Mouse (Mus musculus) heart, embryonic 15.5 days (tissue): ENCODE results near the gene Bglap3. TPM values are rescaled to one million over a fixed set of nuclear protein-coding genes. Genes with fewer than 3 reads are reported as not detected.
A peak's percentile ranks its signal among the peaks of the same experiment; 100 is the strongest.

Experiments used
- ATAC-seq: fragments of 200-750 bp; cut with Nextera tagmentation; replicated peaks from 2 replicates; pipeline ENCODE4 v1.8.0; 2017; ENCODE audit warnings: low read depth, moderate TSS enrichment; ENCODE audit not compliant: insufficient number of reproducible peaks, insufficient read depth, low FRiP score
- H3K27ac ChIP-seq: fragments of 300-500 bp; sonication (generic); 2 replicates; pipeline ENCODE4 v1.5.1; 2015; ENCODE audit warnings: mild to moderate bottlenecking, inconsistent platforms
- H3K27me3 ChIP-seq: fragments of 300-500 bp; sonication (generic); 2 replicates; pipeline ENCODE4 v1.6.1; 2015; ENCODE audit warnings: inconsistent platforms
- H3K36me3 ChIP-seq: fragments of 300-500 bp; sonication (generic); 2 replicates; pipeline ENCODE4 v1.6.1; 2015; ENCODE audit warnings: mild to moderate bottlenecking, inconsistent platforms
- H3K4me1 ChIP-seq: fragments of 300-500 bp; sonication (generic); replicated peaks from 2 replicates; pipeline ENCODE4 v1.6.1; 2015; ENCODE audit warnings: inconsistent platforms
- H3K4me2 ChIP-seq: fragments of 300-500 bp; sonication (generic); 2 replicates; pipeline ENCODE4 v1.6.1; 2015; ENCODE audit warnings: inconsistent platforms, mild to moderate bottlenecking, moderate library complexity
- H3K4me3 ChIP-seq: fragments of 300-500 bp; sonication (generic); 2 replicates; pipeline ENCODE4 v1.5.1; 2015; ENCODE audit warnings: mild to moderate bottlenecking, inconsistent platforms
- H3K9ac ChIP-seq: fragments of 300-500 bp; sonication (generic); 2 replicates; pipeline ENCODE4 v1.6.1; 2015; ENCODE audit warnings: mild to moderate bottlenecking, inconsistent platforms
- H3K9me3 ChIP-seq: fragments of 300-500 bp; sonication (generic); replicated peaks from 2 replicates; pipeline ENCODE4 v1.6.1; 2016; ENCODE audit warnings: inconsistent platforms
- WGBS: fragments of 180-500 bp; shearing (Covaris S2); methylation state at CpG from one replicate; pipeline ENCODE4 v1.1.7; 2015; ENCODE audit warnings: mixed read lengths; 5-methylcytosine and 5-hydroxymethylcytosine counted together
- polyA plus RNA-seq: library from polyadenylated mRNA; unstranded; fragments of >200 nt; fragmentation: Nextera tagmentation; extraction: Ambion mirVana; gene quantifications from 2 replicates; pipeline ENCODE4 v1.2.1, GENCODE M21; 2015

The Bglap3 gene
- polyA plus RNA-seq, 1 experiment from 2014 or later, result not detected

- ATAC-seq, result no peak
- 0 out of 2 replicates have a peak overlapping the region, but pooled peaks have one; percentile 9 for H3K27ac ChIP-seq
- 43% methylated on average over 12 of the region's 12 CpGs for WGBS
- H3K9me3 ChIP-seq, result no peaks in the 10 kb centered on the region
- H3K9ac ChIP-seq, result no peak overlapping the region
- peaks cover 33% of the 10 kb centered on the region for H3K4me1 ChIP-seq
- H3K36me3 ChIP-seq, result peaks cover 5% of the 10 kb centered on the region; the same call in 1 of the 2 replicates
- H3K27me3 ChIP-seq, result no peaks in the 10 kb centered on the region
- H3K4me3 ChIP-seq, result peak overlapping the region; percentile 96; the same call in 1 of the 2 replicates
- peak overlapping the region; percentile 74; the same call in 1 of the 2 replicates for H3K4me2 ChIP-seq
These were observed 38.4 kb downstream of the Bglap3 start for GRCm38 (mm10) chr3:88334029-88334658.

GRCm38 (mm10) chr3:88331282-88331681 is 41.3 kb downstream of the Bglap3 start:
- Histone ChIP-seq H3K4me1 (peaks cover 12% of the 10 kb centered on the region), H3K27me3 (no peaks in the 10 kb centered on the region), H3K9me3 (no peaks in the 10 kb centered on the region), H3K9ac (no peak overlapping the region), H3K4me3 (no peak overlapping the region), H3K4me2 (no peak overlapping the region), H3K36me3 (peaks cover 19% of the 10 kb centered on the region), H3K27ac (no peak overlapping the region)
- 27% methylated on average over 2 of the region's 2 CpGs for WGBS
- ATAC-seq, result no peak

- no peak overlapping the region for H3K9ac ChIP-seq
- H3K36me3 ChIP-seq, result peaks cover 19% of the 10 kb centered on the region
- peaks cover 12% of the 10 kb centered on the region for H3K4me1 ChIP-seq
- no peak overlapping the region for H3K27ac ChIP-seq
- H3K27me3 ChIP-seq, result no peaks in the 10 kb centered on the region
- H3K4me2 ChIP-seq, result no peak overlapping the region
- no peaks in the 10 kb centered on the region for H3K9me3 ChIP-seq
- WGBS, result 81% methylated on average over 5 of the region's 5 CpGs
- ATAC-seq, result no peak
- H3K4me3 ChIP-seq, result no peak overlapping the region
These were observed 43.6 kb downstream of the Bglap3 start for GRCm38 (mm10) chr3:88328956-88329355.

GRCm38 (mm10) chr3:88324951-88325405 is 47.6 kb downstream of the Bglap3 start, which contains the start of gene Glmp:
Gene Glmp, plus strand, starts transcription at chr3:88325023.
- peaks cover 51% of the 10 kb centered on the region for H3K36me3 ChIP-seq
- H3K9me3 ChIP-seq, result no peaks in the 10 kb centered on the region
- H3K4me1 ChIP-seq, result peaks cover 12% of the 10 kb centered on the region
- H3K27me3 ChIP-seq, result no peaks in the 10 kb centered on the region
- peak within 1 kb of the TSS; percentile 90 for H3K4me2 ChIP-seq
- H3K27ac ChIP-seq, result 0 out of 2 replicates have a peak within 1 kb of the TSS, but pooled peaks have one; percentile 29
- WGBS, result under 1% methylated on average over 10 of the region's 10 CpGs
- peak; percentile 82 for ATAC-seq
- H3K4me3 ChIP-seq, result peak within 1 kb of the TSS; percentile 75
- H3K9ac ChIP-seq, result peak within 1 kb of the TSS; percentile 73

Other genes starting within 250 kb of the Bglap3 start
- 35.4 and 43.2 TPM in 2 replicates for gene Mef2d, start 230.4 kb downstream of the Bglap3 start, polyA plus RNA-seq
- 0.13 and 0.14 TPM in 2 replicates for gene Rhbg, start 118.0 kb downstream of the Bglap3 start, polyA plus RNA-seq
- 0.20 TPM in 1 of 2 replicates, not detected in the other for gene Gm38392, start 85.5 kb downstream of the Bglap3 start, polyA plus RNA-seq
- gene Tsacc, start 75.7 kb downstream of the Bglap3 start, polyA plus RNA-seq, result 11.8 and 14.0 TPM in 2 replicates
- gene Cct3, start 75.6 kb downstream of the Bglap3 start, polyA plus RNA-seq, result 322 and 382 TPM in 2 replicates
- 143 and 156 TPM in 2 replicates for gene Glmp, start 47.7 kb downstream of the Bglap3 start, polyA plus RNA-seq
- gene Tmem79, start 36.6 kb downstream of the Bglap3 start, polyA plus RNA-seq, result 1.7 and 2.2 TPM in 2 replicates
- gene Smg5, start 36.5 kb downstream of the Bglap3 start, polyA plus RNA-seq, result 41.1 and 52.8 TPM in 2 replicates
- 3.9 and 5.1 TPM in 2 replicates for gene Paqr6, start 8.2 kb downstream of the Bglap3 start, polyA plus RNA-seq
- gene Bglap2, start 6.0 kb upstream of the Bglap3 start, polyA plus RNA-seq, result not detected in 2 replicates
- gene Bglap, start 11.7 kb upstream of the Bglap3 start, polyA plus RNA-seq, result not detected in 2 replicates
- gene Pmf1, start 37.6 kb upstream of the Bglap3 start, polyA plus RNA-seq, result 83.6 and 96.3 TPM in 2 replicates
- gene Slc25a44, start 52.4 kb upstream of the Bglap3 start, polyA plus RNA-seq, result 11.8 and 14.1 TPM in 2 replicates
- 2.1 and 5.3 TPM in 2 replicates for gene Sema4a, start 88.4 kb upstream of the Bglap3 start, polyA plus RNA-seq
- 110 and 131 TPM in 2 replicates for gene Lmna, start 137.2 kb upstream of the Bglap3 start, polyA plus RNA-seq
- gene Mex3a, start 159.7 kb upstream of the Bglap3 start, polyA plus RNA-seq, result 6.5 and 8.0 TPM in 2 replicates
- 0.92 and 4.0 TPM in 2 replicates for gene Rab25, start 175.6 kb upstream of the Bglap3 start, polyA plus RNA-seq
- gene Lamtor2, start 180.3 kb upstream of the Bglap3 start, polyA plus RNA-seq, result 119 and 144 TPM in 2 replicates
- 30.0 and 34.9 TPM in 2 replicates for gene Ubqln4, start 181.0 kb upstream of the Bglap3 start, polyA plus RNA-seq
- 164 and 178 TPM in 2 replicates for gene Ssr2, start 203.1 kb upstream of the Bglap3 start, polyA plus RNA-seq
- gene Arhgef2, start 233.2 kb upstream of the Bglap3 start, polyA plus RNA-seq, result 72.8 and 82.5 TPM in 2 replicates